Mouse (Mus musculus) CH12.LX (cell line): ENCODE results near the gene Gm9999. TPM values are rescaled to one million over a fixed set of nuclear protein-coding genes. Genes with fewer than 3 reads are reported as not detected.
"Not testable (repeated sequence)": the region's sequence is repeated elsewhere in the genome, so short reads cannot be mapped to it uniquely, and the experiment has no call there.

Experiments used
- DNase-seq: peaks from one replicate; pipeline ENCODE4 v3.0.0-alpha.2; 2013; ENCODE audit errors: extremely low read depth
- H3K27ac ChIP-seq: 2 replicates; pipeline ENCODE4 v1.5.1; 2012; ENCODE audit warnings: low read depth, mild to moderate bottlenecking, control low read depth, moderate library complexity; ENCODE audit not compliant: insufficient read depth
- H3K27me3 ChIP-seq: replicated peaks from 2 replicates; pipeline ENCODE3; 2012; ENCODE audit warnings: inconsistent platforms
- H3K36me3 ChIP-seq, 2 experiments: replicated peaks in 1 of 2; 2 replicates each; pipeline versions ENCODE3 to v1.6.1; 2012; ENCODE audit warnings: inconsistent platforms in 1 of 2, low read length in 1 of 2, mild to moderate bottlenecking in 1 of 2, mixed read lengths in 1 of 2, moderate library complexity in 1 of 2; ENCODE audit not compliant: control insufficient read depth in 1 of 2, insufficient read depth in 1 of 2
- H3K4me1 ChIP-seq, 2 experiments: 2 replicates each; pipeline ENCODE4 v1.6.1; 2012; ENCODE audit warnings: inconsistent platforms in 1 of 2, moderate library complexity in 1 of 2; ENCODE audit not compliant: insufficient read depth in 2 of 2, control insufficient read depth in 1 of 2
- H3K4me2 ChIP-seq: 2 replicates; pipeline ENCODE4 v1.6.1; 2012; ENCODE audit warnings: low read depth, mild to moderate bottlenecking, control low read depth; ENCODE audit not compliant: poor library complexity, insufficient read depth, severe bottlenecking
- H3K4me3 ChIP-seq, 3 experiments: fragments of 150-350 bp in 1 of 3; sonication (generic) in 1 of 3; replicated peaks in 1 of 3; 2 replicates each; pipeline versions ENCODE3 to v1.5.1; 2011 to 2012; ENCODE audit warnings: low read depth in 2 of 3, low read length in 2 of 3, mild to moderate bottlenecking in 2 of 3, moderate library complexity in 2 of 3, control low read depth in 1 of 3, improper control_type of control experiment in 1 of 3, inconsistent platforms in 1 of 3, mixed read lengths in 1 of 3; ENCODE audit not compliant: poor library complexity in 1 of 3
- H3K79me2 ChIP-seq: replicated peaks from 2 replicates; pipeline ENCODE4 v1.6.1; 2012; ENCODE audit warnings: mild to moderate bottlenecking, moderate library complexity; ENCODE audit not compliant: control insufficient read depth, poor library complexity, insufficient read depth, severe bottlenecking; ENCODE audit errors: extremely low read depth
- H3K9ac ChIP-seq: 2 replicates; pipeline ENCODE4 v1.6.1; 2012; ENCODE audit warnings: low read depth, mild to moderate bottlenecking, control low read depth, moderate library complexity; ENCODE audit not compliant: insufficient read depth
- H3K9me3 ChIP-seq: replicated peaks from 2 replicates; pipeline ENCODE3; 2012; ENCODE audit warnings: low read length, inconsistent platforms, mixed read lengths
- GABPA ChIP-seq: IDR thresholded peaks from 2 replicates; pipeline ENCODE4 v1.6.1; 2012; ENCODE audit warnings: low read depth, low read length, improper control_type of control experiment, inconsistent platforms; ENCODE audit not compliant: insufficient replicate concordance
- HCFC1 ChIP-seq: IDR thresholded peaks from 2 replicates; pipeline ENCODE4 v1.6.1; 2012; ENCODE audit warnings: low read depth, mild to moderate bottlenecking, inconsistent platforms, low read length, improper control_type of control experiment
- JUN ChIP-seq: IDR thresholded peaks from 2 replicates; pipeline ENCODE4 v1.6.1; 2011; ENCODE audit warnings: low read depth, mild to moderate bottlenecking, low read length, improper control_type of control experiment, moderate library complexity; ENCODE audit not compliant: insufficient read depth
- JUND ChIP-seq: conservative IDR thresholded peaks from 2 replicates; pipeline ENCODE4 v1.6.1; 2011; ENCODE audit warnings: low read depth, low read length, improper control_type of control experiment
- MAZ ChIP-seq: IDR thresholded peaks from 2 replicates; pipeline ENCODE4 v1.6.1; 2012; ENCODE audit warnings: low read depth, mild to moderate bottlenecking, inconsistent platforms, low read length, improper control_type of control experiment, moderate library complexity
- MEF2A ChIP-seq: IDR thresholded peaks from 2 replicates; pipeline ENCODE4 v1.6.1; 2014; ENCODE audit warnings: low read depth, mild to moderate bottlenecking, inconsistent platforms, low read length, improper control_type of control experiment, borderline replicate concordance
- POLR2A ChIP-seq: IDR thresholded peaks from 2 replicates; pipeline ENCODE4 v1.6.1; 2011; ENCODE audit warnings: low read depth, mild to moderate bottlenecking, improper control_type of control experiment, low read length
- TCF12 ChIP-seq: IDR thresholded peaks from 2 replicates; pipeline ENCODE4 v1.6.1; 2014; ENCODE audit warnings: low read depth, mild to moderate bottlenecking, inconsistent platforms, low read length, improper control_type of control experiment
- ZC3H11A ChIP-seq: IDR thresholded peaks from 2 replicates; pipeline ENCODE4 v1.6.1; 2012; ENCODE audit warnings: low read depth, mild to moderate bottlenecking, inconsistent platforms, low read length, improper control_type of control experiment
- ZKSCAN1 ChIP-seq: IDR thresholded peaks from 2 replicates; pipeline ENCODE4 v1.6.1; 2012; ENCODE audit warnings: low read depth, inconsistent platforms, low read length, improper control_type of control experiment, borderline replicate concordance
- ZNF384 ChIP-seq: IDR thresholded peaks from 2 replicates; pipeline ENCODE4 v1.6.1; 2012; ENCODE audit warnings: low read depth, low read length, improper control_type of control experiment, inconsistent platforms
- dilution Hi-C: fragments of 300-500 bp; cut with MboI; formaldehyde crosslinking; loops from 2 replicates; pipeline ENCODE4 v1.14.3; 2020; ENCODE audit warnings: low sequenced_read_pairs; ENCODE audit not compliant: extremely low pct_unique_long_range_greater_than_20kb, extremely low pct_ligation_motif_present
- in situ Hi-C: fragments of 300-500 bp; cut with MboI; formaldehyde crosslinking; loops from 3 replicates; pipeline ENCODE4 v1.14.3; 2019; ENCODE audit warnings: low sequenced_read_pairs, low pct_ligation_motif_present, low pct_unique_long_range_greater_than_20kb, mixed read lengths
- polyA plus RNA-seq: library from polyadenylated mRNA; unstranded; fragments of >175 nt; gene quantifications from 2 replicates; pipeline ENCODE4 v1.2.1, GENCODE M21; 2012; ENCODE audit warnings: low read depth; ENCODE audit not compliant: insufficient read length
- total RNA-seq, 2 experiments: library from RNA; depleted of rRNA; stranded (reverse); fragments of 300-350 nt in 1 of 2; fragments of >200 nt in 1 of 2; gene quantifications; 2 replicates each; pipeline ENCODE4 v1.2.3; 2012 to 2014

The Gm9999 gene
- total and polyA plus RNA-seq, 3 experiments = not detected

- Histone ChIP-seq H3K9me3 (no peaks in the 10 kb centered on the region), H3K4me3 (no peak overlapping the region), H3K79me2 (no peaks in the 10 kb centered on the region), H3K27ac (no peak overlapping the region), H3K36me3 (no peaks in the 10 kb centered on the region), H3K4me2 (no peak overlapping the region), H3K9ac (no peak overlapping the region), H3K27me3 (no peaks in the 10 kb centered on the region), H3K4me1 (peaks cover 2 to 42% of the 10 kb centered on the region in 2 experiments; a peak in 2 of 4 replicates)
- TF ChIP-seq HCFC1 (no peak), MAZ (no peak), MEF2A (no peak), ZKSCAN1 (no peak), JUND (no peak), ZC3H11A (no peak)
- no peak for DNase-seq
- dilution Hi-C loops (no loop called here), in situ Hi-C loops (loop anchor here (5.0 kb wide), 2 partner anchors 53 to 123 kb away; no protein-coding TSS in a partner anchor)
Observed at GRCm38 (mm10) chr7:47024454-47024853, 41.1 kb downstream of the Gm9999 start.

GRCm38 (mm10) chr7:47025429-47025828 is 42.0 kb downstream of the Gm9999 start:
- Histone ChIP-seq H3K9ac (no peak overlapping the region), H3K4me1 (peaks cover 2 to 38% of the 10 kb centered on the region in 2 experiments; a peak in 2 of 4 replicates)
- no peak for TF ChIP-seq HCFC1
- no peak for TF ChIP-seq GABPA
- no peak for TF ChIP-seq TCF12
- no peak for TF ChIP-seq POLR2A
- no peak for TF ChIP-seq MEF2A
- no peak for TF ChIP-seq JUN
- no peak for TF ChIP-seq ZNF384
- TF ChIP-seq, all 38 proteins: peak for 0
- Histone ChIP-seq H3K36me3 (no peaks in the 10 kb centered on the region), H3K79me2 (no peaks in the 10 kb centered on the region), H3K27ac (no peak overlapping the region), H3K9me3 (no peaks in the 10 kb centered on the region), H3K27me3 (no peaks in the 10 kb centered on the region), H3K4me2 (no peak overlapping the region), H3K4me3 (no peak overlapping the region)
- in situ Hi-C loops (no loop called here), dilution Hi-C loops (no loop called here)
- no peak for DNase-seq

GRCm38 (mm10) chr7:47026899-47027298 is 43.5 kb downstream of the Gm9999 start:
- H3K4me2 ChIP-seq, H3K4me3 ChIP-seq, dilution Hi-C loops, H3K27me3 ChIP-seq, H3K9ac ChIP-seq, in situ Hi-C loops, H3K36me3 ChIP-seq, H3K9me3 ChIP-seq, H3K27ac ChIP-seq, H3K79me2 ChIP-seq, DNase-seq: not testable (repeated sequence)
- H3K4me1 ChIP-seq = peaks cover under 1 to 27% of the 10 kb centered on the region in 2 experiments; a peak in 2 of 4 replicates
